Mouse (Mus musculus): ENCODE results near the gene Il25. TPM values are rescaled to one million over a fixed set of nuclear protein-coding genes. Genes with fewer than 3 reads are reported as not detected.

The Il25 gene
- total and polyA plus RNA-seq, 3 experiments, result not detected

DNA sequence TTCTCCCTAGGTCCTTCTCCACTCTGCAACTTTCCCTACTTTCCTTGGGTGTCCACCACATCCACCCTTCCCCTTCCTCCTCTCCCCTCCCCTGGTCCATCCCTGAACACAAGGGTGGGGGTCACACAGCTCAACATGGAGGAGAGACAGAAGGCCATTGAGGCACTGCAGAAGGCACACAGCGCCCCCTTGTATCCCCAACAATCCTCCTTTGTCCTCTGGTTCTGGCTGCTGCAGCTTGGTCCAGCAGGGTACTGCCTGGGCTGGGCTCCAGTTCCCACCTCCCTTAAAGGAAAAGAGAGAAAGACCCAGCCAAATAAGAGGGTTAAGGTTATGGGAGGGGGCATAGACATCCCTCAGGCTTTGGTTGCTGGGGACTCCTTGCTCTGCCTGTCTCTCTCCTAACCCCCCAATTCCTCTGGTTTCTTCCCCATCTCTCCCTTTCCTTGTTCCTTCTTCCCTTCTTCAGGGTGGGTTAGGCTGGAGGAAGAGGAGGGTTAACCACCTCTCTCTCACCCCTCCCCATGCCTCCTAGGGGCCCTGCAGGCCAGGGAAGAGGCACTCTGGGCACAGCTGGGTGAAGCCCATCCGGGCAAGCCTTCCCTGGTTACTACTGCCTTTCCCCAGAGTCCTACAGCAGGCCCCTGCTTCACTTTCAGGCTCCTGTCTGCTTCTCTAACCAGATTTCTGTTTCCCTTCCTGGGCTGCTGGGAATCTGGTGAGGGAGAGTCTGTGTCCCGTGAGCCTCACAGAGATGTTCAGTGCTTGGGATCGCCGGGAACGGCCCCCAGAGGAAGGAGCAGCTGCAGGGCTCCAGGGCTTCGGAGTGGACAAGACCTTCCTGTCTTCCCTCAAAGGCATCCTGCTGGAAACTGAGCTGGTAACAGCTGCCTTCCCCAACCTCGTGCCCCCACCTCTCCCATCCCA is 3.7 kb downstream of the Il25 start, which contains the start of gene Cmtm5:
Gene Cmtm5, plus strand, starts transcription at position 358 of the 927 bp plus-strand sequence.
- Histone ChIP-seq H3K4me1 (ENCODE audit: control insufficient read depth in 1 of 2, insufficient read depth in 2 of 2) (peaks cover 3 to 12% of the 10 kb centered on the region in 2 experiments), H3K4me3 (replicated peaks in 1 of 3; ENCODE audit: low read depth in 2 of 3, low read length in 2 of 3, poor library complexity in 1 of 3) (no peak within 1 kb of the TSS), H3K9ac (ENCODE audit: insufficient read depth, low read depth) (no peak within 1 kb of the TSS), H3K9me3 (replicated peaks; ENCODE audit: low read length) (no peaks in the 10 kb centered on the region), H3K36me3 (replicated peaks in 1 of 2; ENCODE audit: control insufficient read depth in 1 of 2, insufficient read depth in 1 of 2, low read length in 1 of 2) (no peaks in the 10 kb centered on the region), H3K27ac (ENCODE audit: insufficient read depth, low read depth) (no peak within 1 kb of the TSS), H3K79me2 (replicated peaks; ENCODE audit: control insufficient read depth, extremely low read depth, insufficient read depth, poor library complexity, severe bottlenecking) (no peaks in the 10 kb centered on the region), H3K27me3 (replicated peaks) (peaks cover 65% of the 10 kb centered on the region), H3K4me2 (ENCODE audit: insufficient read depth, low read depth, poor library complexity, severe bottlenecking) (no peak within 1 kb of the TSS)
- in situ Hi-C loops (cut with MboI; ENCODE audit: low pct_ligation_motif_present, low pct_unique_long_range_greater_than_20kb, low sequenced_read_pairs) (loop anchor here (5.0 kb wide), 1 partner anchor 34 kb away; no protein-coding TSS in a partner anchor), dilution Hi-C loops (cut with MboI; ENCODE audit: extremely low pct_ligation_motif_present, extremely low pct_unique_long_range_greater_than_20kb, low sequenced_read_pairs) (no loop called here)
- DNase-seq (ENCODE audit: extremely low read depth), result no peak
- TF ChIP-seq MAFK (IDR thresholded peaks at IDR 0.05; ENCODE audit: insufficient replicate concordance, low read length) (no peak), MXI1 (IDR thresholded peaks at IDR 0.05; ENCODE audit: low read depth, low read length) (no peak), HCFC1 (IDR thresholded peaks at IDR 0.05; ENCODE audit: low read depth, low read length) (no peak), CHD1 (IDR thresholded peaks at IDR 0.05; ENCODE audit: low read depth, low read length) (no peak), ZMIZ1 (IDR thresholded peaks at IDR 0.05; ENCODE audit: low read depth, low read length) (no peak), GABPA (IDR thresholded peaks at IDR 0.05; ENCODE audit: insufficient replicate concordance, low read depth, low read length) (no peak), SIN3A (IDR thresholded peaks at IDR 0.05; ENCODE audit: low read length) (no peak), ZKSCAN1 (IDR thresholded peaks at IDR 0.05; ENCODE audit: borderline replicate concordance, low read depth, low read length) (no peak), ETS1 (conservative IDR thresholded peaks at IDR 0.05; ENCODE audit: low read depth, low read length) (no peak), CTCF (conservative IDR thresholded peaks at IDR 0.05 in 1 of 2, IDR thresholded peaks at IDR 0.05 in 1 of 2; ENCODE audit: low read depth in 2 of 2, low read length in 2 of 2) (no peak), KAT2A (IDR thresholded peaks at IDR 0.05; ENCODE audit: insufficient replicate concordance, low read length) (no peak), ZC3H11A (IDR thresholded peaks at IDR 0.05; ENCODE audit: low read depth, low read length) (no peak), NELFE (IDR thresholded peaks at IDR 0.05; ENCODE audit: low read depth, low read length) (no peak), MYC (IDR thresholded peaks at IDR 0.05; ENCODE audit: low read depth, low read length) (no peak), E2F4 (IDR thresholded peaks at IDR 0.05; ENCODE audit: insufficient replicate concordance, low read depth, low read length) (no peak), PAX5 (IDR thresholded peaks at IDR 0.05; ENCODE audit: low read length) (no peak), SMC3 (IDR thresholded peaks at IDR 0.05; ENCODE audit: low read depth, low read length) (no peak), RAD21 (IDR thresholded peaks at IDR 0.05; ENCODE audit: low read depth, low read length) (no peak), USF1 (IDR thresholded peaks at IDR 0.05; ENCODE audit: low read depth, low read length) (no peak)

GRCm38 (mm10) chr14:54936831-54937160 is 4.3 kb downstream of the Il25 start:
- dilution Hi-C loops (cut with MboI; ENCODE audit: extremely low pct_ligation_motif_present, extremely low pct_unique_long_range_greater_than_20kb, low sequenced_read_pairs) (no loop called here), in situ Hi-C loops (cut with MboI; ENCODE audit: low pct_ligation_motif_present, low pct_unique_long_range_greater_than_20kb, low sequenced_read_pairs) (loop anchor here (5.0 kb wide), 1 partner anchor 34 kb away; no protein-coding TSS in a partner anchor)
- TF ChIP-seq SMC3 (IDR thresholded peaks at IDR 0.05; ENCODE audit: low read depth, low read length), result no peak
- TF ChIP-seq IRF4 (IDR thresholded peaks at IDR 0.05; ENCODE audit: low read depth, low read length), result no peak
- TF ChIP-seq NRF1 (IDR thresholded peaks at IDR 0.05; ENCODE audit: low read depth, low read length), result no peak
- no peak for TF ChIP-seq NELFE (IDR thresholded peaks at IDR 0.05; ENCODE audit: low read depth, low read length)
- no peak for TF ChIP-seq JUN (IDR thresholded peaks at IDR 0.05; ENCODE audit: insufficient read depth, low read depth, low read length)
- no peak for TF ChIP-seq MEF2A (IDR thresholded peaks at IDR 0.05; ENCODE audit: borderline replicate concordance, low read depth, low read length)
- TF ChIP-seq ZC3H11A (IDR thresholded peaks at IDR 0.05; ENCODE audit: low read depth, low read length), result no peak
- no peak for TF ChIP-seq MAFK (IDR thresholded peaks at IDR 0.05; ENCODE audit: insufficient replicate concordance, low read length)
- no peak for TF ChIP-seq EP300 (IDR thresholded peaks at IDR 0.05; ENCODE audit: low read length)
- DNase-seq (ENCODE audit: extremely low read depth), result no peak
- Histone ChIP-seq H3K4me2 (ENCODE audit: insufficient read depth, low read depth, poor library complexity, severe bottlenecking) (no peak overlapping the region), H3K27ac (ENCODE audit: insufficient read depth, low read depth) (no peak overlapping the region), H3K9me3 (replicated peaks; ENCODE audit: low read length) (no peaks in the 10 kb centered on the region), H3K4me3 (replicated peaks in 1 of 3; ENCODE audit: low read depth in 2 of 3, low read length in 2 of 3, poor library complexity in 1 of 3) (no peak overlapping the region), H3K27me3 (replicated peaks) (peaks cover 66% of the 10 kb centered on the region), H3K79me2 (replicated peaks; ENCODE audit: control insufficient read depth, extremely low read depth, insufficient read depth, poor library complexity, severe bottlenecking) (no peaks in the 10 kb centered on the region), H3K4me1 (ENCODE audit: control insufficient read depth in 1 of 2, insufficient read depth in 2 of 2) (peaks cover 3 to 12% of the 10 kb centered on the region in 2 experiments), H3K9ac (ENCODE audit: insufficient read depth, low read depth) (no peak overlapping the region), H3K36me3 (replicated peaks in 1 of 2; ENCODE audit: control insufficient read depth in 1 of 2, insufficient read depth in 1 of 2, low read length in 1 of 2) (no peaks in the 10 kb centered on the region)

Data from CH12.LX (cell line).